Mouse (Mus musculus) left cerebral cortex, postnatal 10 days (tissue): ENCODE data around the gene Kcnq4. TPM values are rescaled to one million over a fixed set of nuclear protein-coding genes. Genes with fewer than 3 reads are reported as not detected.

ENCODE experiments used
- DNase-seq, 2 experiments: peaks; one replicate each; pipeline ENCODE4 v3.0.0; 2021 to 2022; ENCODE audit warnings: low spot score in 2 of 2, mixed read lengths in 1 of 2; ENCODE audit errors: extremely low spot score in 1 of 2
- intact Hi-C: fragments of 180-260 bp; cut with DNase I; formaldehyde crosslinking; loops from one replicate; pipeline ENCODE4 v1.15.1; 2025
- total RNA-seq, 2 experiments: library from RNA; stranded (reverse); gene quantifications; 2 replicates each; pipeline ENCODE4 v1.2.3; 2021

Kcnq4 gene
- 10 to 100 TPM; 11.4 to 12.6 TPM for total RNA-seq

DNA sequence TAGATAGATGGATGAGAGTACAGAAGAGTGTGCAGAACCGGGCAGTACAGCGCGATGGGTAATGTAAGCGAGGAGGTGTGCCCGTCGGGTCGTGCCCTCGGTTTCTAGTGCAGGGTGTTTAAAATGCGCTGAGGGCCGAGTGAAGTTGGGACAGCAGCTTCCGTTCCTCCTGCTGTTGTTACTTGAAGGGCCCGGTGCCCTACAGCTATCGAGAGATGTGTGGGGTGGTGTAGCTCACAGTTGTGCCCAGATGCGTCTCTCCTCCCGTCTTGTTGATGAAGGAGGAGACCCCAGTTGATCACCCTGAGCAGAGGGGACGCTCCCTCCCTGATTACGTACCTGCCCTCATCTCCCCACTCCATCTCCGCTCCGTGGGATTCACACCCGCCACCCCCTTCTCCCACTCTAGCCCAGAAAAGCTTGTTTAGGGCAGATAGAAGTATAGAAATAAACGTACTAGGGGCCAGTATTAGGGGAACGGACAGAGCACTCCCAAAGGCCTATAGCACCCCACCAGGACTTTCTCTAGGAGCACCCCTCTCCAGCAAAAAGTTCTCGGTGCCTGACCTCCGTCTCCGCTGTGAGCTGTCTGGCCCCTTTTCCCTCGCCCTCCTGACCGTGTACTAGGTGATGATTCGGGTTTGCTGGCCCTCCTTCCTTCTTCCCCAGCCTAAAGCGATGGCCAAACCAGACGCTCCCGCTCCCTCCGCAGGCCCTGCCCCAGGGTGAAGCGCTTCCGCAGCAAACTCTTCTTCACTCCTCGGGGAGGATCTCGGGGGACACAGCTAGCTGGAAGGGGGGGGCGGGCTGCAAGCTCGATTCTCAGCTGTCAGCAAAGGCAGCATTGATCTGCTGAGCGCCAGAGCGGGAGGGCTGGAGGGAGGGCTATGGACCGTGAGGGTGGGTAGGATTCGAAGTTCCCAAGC, at the start of gene Kcnq4:
TSS of gene Kcnq4 (minus strand) at position 672 of the 926 bp plus-strand sequence.
- no peak for DNase-seq
- intact Hi-C loops: loop anchor here (5.0 kb wide), 2 partner anchors 56 to 156 kb away; no protein-coding TSS in a partner anchor

DNA sequence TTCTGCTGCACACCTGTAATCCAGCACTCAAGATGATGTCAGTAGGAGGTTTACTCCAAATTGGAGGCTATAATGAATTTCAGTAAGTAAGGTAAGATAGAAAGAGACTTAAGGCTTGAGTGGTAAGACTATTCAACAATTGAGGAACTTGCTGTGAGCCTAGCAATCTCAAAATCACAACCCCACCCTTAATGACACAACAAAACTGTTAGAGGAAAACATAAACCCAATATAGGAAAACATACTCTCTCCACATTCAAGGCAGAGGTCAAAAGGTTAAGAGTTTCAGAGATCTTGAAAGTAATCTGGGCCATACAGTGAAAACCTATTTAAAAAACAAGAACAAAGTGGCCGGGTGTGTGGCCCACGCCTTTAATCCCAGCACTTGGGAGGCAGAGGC, 48.3 kb upstream of the Kcnq4 start:
- DNase-seq: no peak
- intact Hi-C loops: no loop called here

DNA sequence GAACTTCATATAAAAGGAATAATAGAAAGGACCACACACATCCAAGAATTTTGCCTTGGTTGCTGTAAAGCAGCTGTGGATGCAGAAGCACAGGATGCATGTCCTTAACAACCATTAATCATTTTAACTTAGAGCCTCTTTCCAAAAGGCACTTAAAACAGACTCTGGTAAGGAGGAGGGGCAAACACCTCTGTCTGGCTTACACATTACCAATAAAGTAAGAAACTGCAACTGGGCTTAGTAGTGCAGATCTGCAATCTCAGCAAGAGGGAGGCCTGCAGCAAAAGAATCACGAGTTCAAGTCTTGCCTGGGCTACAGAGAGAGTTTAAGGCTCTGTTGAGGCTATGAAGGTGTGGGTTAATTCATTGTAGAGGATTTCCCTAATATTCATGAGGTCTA, 47.2 kb upstream of the Kcnq4 start:
- intact Hi-C loops: no loop called here

DNA sequence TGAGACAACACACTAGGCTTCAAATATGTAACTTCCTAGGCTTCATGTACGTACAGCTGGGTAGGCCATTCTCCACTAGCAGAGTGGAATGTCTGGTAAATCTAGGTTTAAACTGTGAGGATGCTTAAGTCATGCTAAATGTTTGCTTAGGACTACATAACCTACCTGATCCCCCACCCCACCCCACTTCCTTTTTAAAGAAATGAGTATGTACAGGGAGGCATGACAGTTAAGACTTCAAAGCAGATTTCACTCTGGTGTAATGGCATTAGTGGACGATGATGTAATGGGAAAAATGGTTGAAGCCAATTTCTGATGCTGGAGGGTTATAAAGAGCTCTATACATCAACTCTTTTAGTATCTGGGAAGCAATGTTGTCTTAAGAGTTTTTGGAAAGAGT, 44.5 kb upstream of the Kcnq4 start:
- intact Hi-C loops: no loop called here
- no peak for DNase-seq

More for the DNA sequence above, 47.2 kb upstream of the Kcnq4 start:
- no peak for DNase-seq

DNA sequence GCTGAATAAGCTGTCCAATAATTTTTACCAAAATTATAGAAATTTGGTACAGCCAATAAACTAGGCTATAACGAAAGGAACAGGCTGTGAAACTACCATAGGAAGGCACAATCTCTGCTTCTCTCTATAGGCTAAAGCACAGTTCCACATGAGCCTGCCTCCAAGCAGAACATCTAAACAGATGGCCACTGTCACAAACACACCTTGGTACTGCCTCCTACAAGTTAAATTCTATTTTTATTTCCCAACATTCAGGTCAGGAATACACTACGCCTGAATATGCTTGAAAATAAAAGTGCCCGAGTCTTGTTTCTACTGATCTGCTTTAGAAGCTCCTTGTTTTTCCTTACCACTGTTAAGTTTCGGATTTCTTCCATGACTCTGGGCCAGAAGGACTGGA, 41.6 kb upstream of the Kcnq4 start:
- intact Hi-C loops: no loop called here
- DNase-seq: no peak

DNA sequence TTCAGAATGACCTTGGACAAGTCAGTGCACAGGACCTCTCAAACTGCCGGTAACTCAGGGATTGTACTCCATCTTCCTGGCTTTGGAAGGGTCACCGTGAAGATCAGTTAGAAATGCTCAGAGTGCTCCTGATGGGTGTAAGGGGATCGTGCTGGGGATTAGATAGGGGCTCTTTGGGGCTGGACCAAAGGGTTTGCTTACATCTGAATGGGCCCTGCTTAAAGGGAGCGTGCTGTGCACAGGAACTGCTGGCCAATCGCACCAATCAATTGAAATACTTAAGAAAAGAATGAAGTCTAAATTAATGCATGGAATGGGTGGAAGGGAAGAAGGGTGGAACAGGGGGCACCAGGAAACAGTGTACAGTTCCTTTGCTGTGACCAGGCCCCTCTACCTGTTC, 7.4 kb upstream of the Kcnq4 start:
- intact Hi-C loops: no loop called here
- DNase-seq: no peak

GRCm38 (mm10) chr4:120755299-120755698, 6.9 kb upstream of the Kcnq4 start:
- intact Hi-C loops: no loop called here
- DNase-seq: peak; percentile 63 to 86

DNA sequence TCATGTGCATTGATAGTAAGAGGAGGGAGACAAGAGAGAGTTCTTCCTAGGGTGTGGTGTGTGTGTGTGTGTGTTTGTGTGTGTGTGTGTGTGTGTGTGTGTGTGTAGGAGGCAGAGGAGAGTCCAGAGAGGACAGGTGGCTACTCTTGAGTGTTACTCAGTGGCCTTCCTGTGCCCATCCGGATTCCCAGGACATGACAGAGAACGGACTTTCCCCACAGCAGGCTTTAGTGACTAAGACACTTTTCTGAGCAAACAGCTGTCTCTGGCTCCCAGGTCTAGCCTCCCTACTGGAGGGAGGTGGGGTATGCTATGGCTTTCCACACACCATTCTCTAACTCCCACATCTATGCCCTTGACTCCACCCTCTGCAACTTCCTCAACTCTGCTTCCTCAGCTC, 1.2 kb upstream of the Kcnq4 start:
- intact Hi-C loops: loop anchor here (5.0 kb wide), 2 partner anchors 57 to 157 kb away; no protein-coding TSS in a partner anchor
- DNase-seq: no peak

DNA sequence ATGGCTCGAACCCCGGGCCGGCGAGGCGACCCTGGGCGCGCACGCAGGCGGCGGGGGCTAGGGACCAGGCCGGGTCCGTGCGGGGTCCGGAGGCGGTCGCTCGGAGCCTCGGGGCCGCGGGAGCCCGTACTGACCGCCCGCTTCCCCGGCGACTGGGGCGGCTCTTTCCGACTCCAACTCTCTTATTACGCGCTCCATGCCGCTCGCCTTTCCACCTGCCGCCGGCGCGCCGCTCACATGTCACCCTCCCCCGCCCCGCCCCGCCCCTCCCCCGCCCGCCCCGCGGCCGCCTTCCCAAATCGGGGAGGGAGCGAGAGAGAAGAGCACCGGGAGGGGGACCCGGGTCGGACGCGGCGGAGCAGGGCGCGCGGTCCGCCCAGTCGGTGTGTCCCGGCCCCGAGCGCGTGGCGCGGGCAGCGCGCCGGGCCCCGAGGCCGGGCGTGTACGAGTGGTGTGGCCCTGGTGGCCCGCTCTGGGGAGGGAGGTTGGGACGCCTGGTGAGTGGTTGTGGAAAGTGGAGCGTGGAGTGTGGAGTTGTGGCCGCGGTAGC, 1.1 kb downstream of the Kcnq4 start:
- DNase-seq: no peak
- intact Hi-C loops: loop anchor here (5.0 kb wide), 2 partner anchors 55 to 155 kb away; no protein-coding TSS in a partner anchor

GRCm38 (mm10) chr4:120746552-120747150, 1.8 kb downstream of the Kcnq4 start:
- intact Hi-C loops: loop anchor here (5.0 kb wide), 2 partner anchors 54 to 154 kb away; no protein-coding TSS in a partner anchor
- peak in 1 of 2 experiments; percentile 56 for DNase-seq

DNA sequence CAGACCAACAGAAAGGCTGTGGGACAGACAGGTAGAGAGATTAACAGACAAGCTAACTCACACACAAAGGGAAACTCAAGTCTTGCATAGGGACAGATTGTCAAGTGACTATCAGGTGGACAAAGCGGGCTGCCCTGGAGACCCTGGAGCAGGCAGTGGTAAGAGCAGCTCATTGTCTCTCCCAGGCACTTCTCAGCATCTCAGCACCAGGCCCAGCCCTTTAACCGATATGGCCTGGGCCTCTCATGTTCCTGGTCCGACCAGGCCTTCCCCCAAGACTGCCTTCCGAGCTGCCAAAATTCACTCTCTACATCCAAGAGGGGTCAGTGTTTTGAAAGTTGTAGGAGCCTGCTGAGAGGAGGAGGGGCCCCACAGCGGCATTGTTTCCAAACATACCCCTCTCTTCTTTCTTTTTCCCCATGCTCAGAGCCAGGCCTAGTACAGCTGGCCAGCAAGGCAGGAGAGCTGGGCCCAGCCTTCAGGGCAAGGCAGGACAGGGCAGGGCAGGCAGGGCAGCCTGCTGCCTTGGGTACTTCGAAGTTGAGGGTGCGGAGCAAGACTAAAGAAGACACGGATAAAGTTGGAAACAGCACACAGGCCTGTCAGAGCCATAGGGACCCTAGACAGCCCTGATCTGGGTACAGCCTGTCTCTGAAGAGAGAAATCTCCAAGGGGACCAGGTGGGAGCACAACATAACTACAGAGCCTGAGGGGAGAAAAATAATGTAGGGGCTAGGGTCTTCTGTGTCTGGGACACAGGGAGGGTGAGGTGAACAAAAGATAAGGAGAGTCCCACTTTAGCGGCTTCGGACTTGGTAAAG, 2.5 kb downstream of the Kcnq4 start:
- DNase-seq: no peak
- intact Hi-C loops: loop anchor here (5.0 kb wide), 2 partner anchors 54 to 154 kb away; no protein-coding TSS in a partner anchor

DNA sequence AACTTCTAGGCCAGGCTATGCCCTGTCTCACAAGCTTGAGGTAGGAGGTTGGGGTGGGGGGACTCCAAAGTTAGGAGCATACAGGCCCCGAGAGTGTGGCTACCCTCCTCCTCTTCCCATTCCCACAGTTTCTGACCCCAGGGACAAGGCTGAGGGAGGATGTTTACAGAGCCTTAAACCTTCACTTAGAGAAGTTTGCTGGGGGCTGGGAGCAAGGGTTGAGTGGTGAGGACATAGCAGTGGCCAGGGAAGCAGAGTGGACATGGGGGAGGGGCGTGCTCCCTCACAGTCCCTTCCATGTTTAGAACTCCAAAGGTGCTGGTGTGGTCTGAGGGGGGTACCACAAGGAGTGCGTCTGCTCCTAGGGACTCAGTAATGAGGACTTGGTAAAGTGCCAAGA, 4.8 kb downstream of the Kcnq4 start:
- intact Hi-C loops: no loop called here
- peak in 1 of 2 experiments; percentile 63 for DNase-seq

DNA sequence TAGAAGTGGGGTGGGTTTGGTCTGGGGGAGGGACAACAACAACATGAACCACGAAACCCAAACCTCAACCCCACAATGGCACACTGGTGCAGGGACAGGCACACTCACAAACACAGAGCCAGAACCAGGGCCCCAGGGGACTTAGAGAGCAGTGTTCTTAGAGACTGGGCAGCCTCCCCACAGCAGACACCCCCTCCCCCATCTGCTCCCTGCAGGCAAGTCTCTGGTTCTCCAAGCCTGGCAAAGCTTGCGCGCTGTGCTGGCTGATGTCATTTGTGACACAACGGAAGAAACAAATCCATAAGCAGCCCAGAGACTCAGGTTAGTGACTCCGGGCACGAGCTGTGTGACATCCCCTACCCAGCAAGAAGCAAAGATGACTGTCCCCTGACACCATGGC, 7.1 kb downstream of the Kcnq4 start:
- intact Hi-C loops: no loop called here
- DNase-seq: peak in 1 of 2 experiments; percentile 74

- intact Hi-C loops: no loop called here
- DNase-seq: no peak
Measured at GRCm38 (mm10) chr4:120734012-120734622, 14.3 kb downstream of the Kcnq4 start.

- DNase-seq: no peak
- intact Hi-C loops: no loop called here
Measured at GRCm38 (mm10) chr4:120732737-120733136, 15.7 kb downstream of the Kcnq4 start.

GRCm38 (mm10) chr4:120731030-120731644, 17.3 kb downstream of the Kcnq4 start:
- intact Hi-C loops: no loop called here

DNA sequence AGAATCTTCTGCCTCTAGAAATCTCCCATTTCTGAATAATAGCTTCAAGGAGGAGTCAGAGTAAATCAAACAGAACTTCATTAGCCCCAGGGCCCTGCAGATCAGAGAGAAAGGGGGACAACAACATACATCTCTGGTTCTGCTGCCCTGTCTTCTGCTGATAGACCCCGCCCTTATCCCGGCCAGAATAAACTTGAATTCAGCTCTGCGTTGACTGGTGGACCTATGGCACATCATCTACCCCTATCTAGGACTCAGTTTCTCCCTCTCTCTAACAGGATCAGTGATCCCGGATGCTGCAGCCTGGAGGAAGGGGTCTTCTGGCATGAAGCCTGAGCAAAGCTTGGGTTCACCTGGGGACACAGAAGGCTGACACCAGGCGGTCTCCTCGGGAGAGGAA, 17.8 kb downstream of the Kcnq4 start:
- DNase-seq: no peak
- intact Hi-C loops: no loop called here

More at GRCm38 (mm10) chr4:120731030-120731644, 17.3 kb downstream of the Kcnq4 start:
- peak in 1 of 2 experiments; percentile 58 for DNase-seq

DNA sequence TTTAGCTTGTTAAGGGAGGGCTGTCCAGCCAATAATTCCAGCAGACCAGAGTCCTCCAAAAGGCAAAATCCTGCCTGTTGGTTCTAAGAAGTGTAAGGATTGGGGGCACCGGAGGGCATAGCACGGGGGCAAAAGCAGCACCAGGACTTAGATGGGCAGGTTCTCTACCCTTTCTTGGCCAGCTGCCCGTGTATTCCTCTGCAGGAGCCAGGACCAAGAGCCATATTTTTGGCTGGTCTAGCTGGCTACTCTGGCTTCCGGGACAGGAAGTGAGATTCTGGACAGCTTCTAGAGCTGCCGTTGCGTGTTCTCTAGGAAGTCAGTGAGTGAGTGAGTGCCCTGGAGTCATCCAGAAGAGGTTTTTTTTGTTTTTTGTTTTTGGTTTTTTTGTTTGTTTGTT, 18.3 kb downstream of the Kcnq4 start:
- DNase-seq: peak in 1 of 2 experiments; percentile 60
- intact Hi-C loops: no loop called here
